Mouse (Mus musculus) liver, embryonic 14.5 days (tissue): Measurements from ENCODE around the gene Poldip3.

Source experiments
- CTCF ChIP-seq: IDR thresholded peaks from 2 replicates; pipeline ENCODE4 v1.5.1; 2016; ENCODE audit warnings: antibody characterized with exemption, low read depth, control low read depth
- EP300 ChIP-seq: IDR thresholded peaks from 2 replicates; pipeline ENCODE4 v1.6.1; 2016; ENCODE audit warnings: antibody characterized with exemption, low read depth

- TF ChIP-seq CTCF (no peak), EP300 (no peak)
Observed at GRCm38 (mm10) chr15:83090874-83091273, 58.3 kb downstream of the Poldip3 start.
